Mouse (Mus musculus) liver, adult 2 months (tissue): ENCODE data around the gene Azi2.

Source experiments
- CTCF ChIP-seq: fragments of 200-500 bp; IDR thresholded peaks from 2 replicates; pipeline ENCODE4 v1.5.1; 2011; ENCODE audit warnings: low read depth, low read length, control low read depth
- POLR2A ChIP-seq: fragments of 200-500 bp; IDR thresholded peaks from 2 replicates; pipeline ENCODE4 v1.6.1; 2011; ENCODE audit warnings: low read length, control low read depth; ENCODE audit not compliant: insufficient read depth; ENCODE audit errors: extremely low read depth

- TF ChIP-seq CTCF (no peak), POLR2A (no peak)
Measured at GRCm38 (mm10) chr9:118109697-118110359, 69.5 kb downstream of the Azi2 start.
